Mouse (Mus musculus) embryonic facial prominence, embryonic 14.5 days (tissue): ENCODE results near the gene Ackr1. TPM values are rescaled to one million over a fixed set of nuclear protein-coding genes. Genes with fewer than 3 reads are reported as not detected.

Source experiments
- polyA plus RNA-seq: library from polyadenylated mRNA; unstranded; fragments of >200 nt; fragmentation: Nextera tagmentation; extraction: Ambion mirVana; gene quantifications from 2 replicates; pipeline ENCODE4 v1.2.1, GENCODE M21; 2014

Gene Ackr1
- polyA plus RNA-seq, 1 experiment from 2014 or later: 1.6 TPM

Other genes with a start within 250 kb of the Ackr1 start
- gene Olfr1408, start 196.4 kb downstream of the Ackr1 start, polyA plus RNA-seq: not detected in 2 replicates
- gene Olfr1406, start 143.1 kb downstream of the Ackr1 start, polyA plus RNA-seq: 0.29 TPM in 1 of 2 replicates, not detected in the other
- gene Olfr218, start 135.9 kb downstream of the Ackr1 start, polyA plus RNA-seq: not detected in 2 replicates
- 0.17 TPM in 2 replicates for gene Olfr1404, start 121.4 kb downstream of the Ackr1 start, polyA plus RNA-seq
- 0.21 TPM in 1 of 2 replicates, not detected in the other for gene Fcer1a, start 106.5 kb downstream of the Ackr1 start, polyA plus RNA-seq
- not detected in 2 replicates for gene Olfr418, start 67.7 kb downstream of the Ackr1 start, polyA plus RNA-seq
- gene Mptx2, start 56.0 kb downstream of the Ackr1 start, polyA plus RNA-seq: not detected in 2 replicates
- gene Aim2, start 17.1 kb upstream of the Ackr1 start, polyA plus RNA-seq: 0.53 and 1.3 TPM in 2 replicates
- gene Cadm3, start 33.9 kb upstream of the Ackr1 start, polyA plus RNA-seq: 11.6 and 12.3 TPM in 2 replicates
- gene Ifi206, start 157.3 kb upstream of the Ackr1 start, polyA plus RNA-seq: 0.17 and 0.24 TPM in 2 replicates
- gene Ifi214, start 202.2 kb upstream of the Ackr1 start, polyA plus RNA-seq: not detected in 2 replicates